Mouse (Mus musculus) forebrain, embryonic 10.5 days (tissue): ENCODE measurements at regions not wholly inside any gene's neighbourhood (a gene's known extent, or its start where the extent isn't known, plus 50 kb on each side); places are given as distances from the start of the nearest gene placed in this dataset. TPM values are rescaled to one million over a fixed set of nuclear protein-coding genes. Genes with fewer than 3 reads are reported as not detected.
A peak's percentile ranks its signal among the peaks of the same experiment; 100 is the strongest.

ENCODE experiments used
- DNase-seq: peaks from one replicate; pipeline ENCODE4 v3.0.0-alpha.2; 2017; ENCODE audit warnings: low spot score; ENCODE audit errors: extremely low spot score
- H3K27ac ChIP-seq: fragments of 300-500 bp; sonication (generic); 2 replicates; pipeline ENCODE4 v1.5.1; 2016; ENCODE audit warnings: mild to moderate bottlenecking
- H3K27me3 ChIP-seq: fragments of 300-500 bp; sonication (generic); 2 replicates; pipeline ENCODE4 v1.6.1; 2016; ENCODE audit warnings: mild to moderate bottlenecking; ENCODE audit not compliant: poor library complexity, severe bottlenecking
- H3K36me3 ChIP-seq: fragments of 300-500 bp; sonication (generic); replicated peaks from 2 replicates; pipeline ENCODE4 v1.6.1; 2016; ENCODE audit warnings: mild to moderate bottlenecking, moderate library complexity
- H3K4me1 ChIP-seq: fragments of 300-500 bp; sonication (generic); 2 replicates; pipeline ENCODE4 v1.6.1; 2016
- H3K4me3 ChIP-seq: fragments of 300-500 bp; sonication (generic); 2 replicates; pipeline ENCODE4 v1.5.1; 2016; ENCODE audit warnings: mild to moderate bottlenecking, moderate library complexity
- H3K9me3 ChIP-seq: fragments of 300-500 bp; sonication (generic); 2 replicates; pipeline ENCODE4 v1.6.1; 2016; ENCODE audit warnings: mild to moderate bottlenecking, moderate library complexity
- WGBS: fragments of 180-500 bp; shearing (Covaris S2); methylation state at CpG from one replicate; pipeline ENCODE4 v1.1.7; 2016; 5-methylcytosine and 5-hydroxymethylcytosine counted together
- microRNA counts: library from miRNA; unstranded; fragments of <30 nt; microRNA quantifications from one replicate; lab custom pipeline; 2017
- microRNA-seq: library from miRNA; unstranded; fragments of <30 nt; microRNA quantifications from one replicate; pipeline ENCODE4, GENCODE M21; 2017

DNA sequence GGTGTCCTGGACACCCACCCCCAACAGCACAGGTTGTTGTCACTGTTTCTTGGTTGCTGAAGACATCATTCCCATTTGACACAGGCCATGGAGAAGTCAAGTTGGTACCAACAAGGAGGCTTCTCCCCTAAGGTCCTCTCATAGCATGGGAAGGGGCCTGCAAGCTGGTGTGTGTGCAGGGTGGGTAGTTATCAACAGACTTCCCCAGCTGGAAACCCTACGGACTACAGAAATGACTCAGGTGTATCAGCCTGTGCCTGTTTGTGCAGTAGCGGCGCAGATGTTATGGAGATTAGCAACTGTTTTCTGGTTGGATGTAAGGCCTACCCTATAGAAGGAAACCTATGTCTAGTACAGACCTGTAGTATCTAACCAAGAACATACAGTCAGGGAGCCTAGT is 60.3 kb upstream of the Runx1 start:
- Histone ChIP-seq H3K27me3 (no peaks in the 10 kb centered on the region), H3K4me3 (no peak overlapping the region), H3K9me3 (no peaks in the 10 kb centered on the region), H3K27ac (no peak overlapping the region), H3K4me1 (peaks cover 9% of the 10 kb centered on the region; the same call in 1 of the 2 replicates), H3K36me3 (no peaks in the 10 kb centered on the region)
- WGBS: 95% methylated on average over 3 of the region's 3 CpGs
- DNase-seq: no peak

DNA sequence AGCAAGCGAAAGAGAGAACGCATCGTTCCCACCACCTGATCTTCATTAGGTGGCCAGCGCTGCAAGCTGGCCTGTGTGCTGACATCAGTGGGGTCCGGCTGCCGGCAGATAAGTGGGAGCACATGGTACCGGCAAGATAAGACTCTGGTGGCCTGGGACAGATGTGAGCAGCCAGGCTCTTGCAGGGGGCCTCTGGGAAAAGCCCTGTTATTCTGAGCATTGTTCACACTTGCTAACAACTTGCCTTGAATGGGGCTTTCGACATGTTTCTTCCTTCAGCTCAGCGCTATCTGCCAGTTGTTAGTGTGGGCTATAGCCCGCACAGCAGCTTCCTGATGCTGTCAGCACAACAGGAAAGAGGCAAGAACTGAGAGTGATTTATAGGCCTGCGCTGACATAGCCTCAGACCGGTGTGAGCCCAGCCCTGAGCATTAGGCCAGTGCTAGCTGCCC is 57.9 kb upstream of the Runx1 start:
- Histone ChIP-seq H3K36me3 (no peaks in the 10 kb centered on the region), H3K27me3 (no peaks in the 10 kb centered on the region), H3K4me3 (no peak overlapping the region), H3K27ac (peak overlapping the region; percentile 31), H3K9me3 (no peaks in the 10 kb centered on the region), H3K4me1 (peaks cover 9% of the 10 kb centered on the region; the same call in 1 of the 2 replicates)
- WGBS: 70% methylated on average over 12 of the region's 12 CpGs
- DNase-seq: peak; percentile 29

DNA sequence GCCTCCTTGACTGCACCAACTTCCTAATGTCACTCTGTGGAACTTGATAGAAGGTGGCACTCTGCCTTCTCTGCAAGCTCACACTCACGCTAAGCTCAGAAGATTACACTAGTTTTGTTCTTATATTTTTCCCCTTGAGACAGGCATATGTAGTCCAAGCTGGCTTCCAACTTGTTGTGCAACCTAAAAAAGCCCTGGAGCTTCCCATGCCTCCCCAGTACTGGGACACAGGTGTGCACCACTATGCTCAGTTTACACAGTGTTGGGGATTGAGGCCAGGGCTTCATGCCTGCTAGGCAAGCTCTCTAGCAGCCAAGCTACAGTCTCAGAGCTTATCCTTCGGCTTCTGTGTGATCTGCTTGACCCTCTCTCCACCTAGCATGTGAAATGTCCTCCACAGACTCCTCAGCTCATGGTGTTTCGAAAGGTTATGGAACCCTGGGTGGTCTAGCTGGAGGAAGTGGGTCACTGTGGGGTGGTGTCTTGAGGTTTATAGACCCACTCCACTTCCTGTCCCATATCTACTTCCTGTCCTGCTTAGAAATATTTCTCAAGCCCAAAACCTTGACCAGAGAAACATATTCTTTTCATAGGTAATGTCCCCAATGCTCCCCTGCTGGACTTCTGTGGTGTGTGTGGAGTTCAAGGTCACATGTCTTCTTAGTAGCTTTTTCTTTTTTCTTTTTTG is 54.6 kb upstream of the Runx1 start:
- Histone ChIP-seq H3K4me1 (peaks cover 9% of the 10 kb centered on the region; the same call in 1 of the 2 replicates), H3K4me3 (no peak overlapping the region), H3K27ac (no peak overlapping the region), H3K36me3 (no peaks in the 10 kb centered on the region), H3K27me3 (no peaks in the 10 kb centered on the region), H3K9me3 (no peaks in the 10 kb centered on the region)
- no peak for DNase-seq
- WGBS: 92% methylated on average over 3 of the region's 3 CpGs

DNA sequence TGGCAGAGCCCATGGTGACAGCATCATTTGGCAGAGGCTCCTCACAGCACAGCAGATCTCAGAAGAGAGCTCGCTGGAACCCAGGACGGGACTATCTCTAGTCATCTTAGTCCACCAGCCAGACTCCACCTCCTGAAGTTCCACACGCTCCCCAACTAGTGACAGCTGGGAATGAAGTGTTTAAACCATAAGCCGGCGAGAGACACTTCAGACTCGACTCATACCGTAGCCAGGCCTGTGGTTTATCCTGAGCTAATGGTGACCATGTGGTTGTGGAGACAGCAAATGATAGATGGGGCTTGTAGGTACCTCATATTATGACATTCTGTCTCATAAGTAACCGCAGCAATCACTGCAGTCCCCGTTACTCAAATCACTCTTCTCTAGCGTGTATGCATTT is 52.1 kb upstream of the Runx1 start:
- Histone ChIP-seq H3K27me3 (no peaks in the 10 kb centered on the region), H3K4me3 (no peak overlapping the region), H3K4me1 (no peaks in the 10 kb centered on the region), H3K36me3 (no peaks in the 10 kb centered on the region), H3K9me3 (no peaks in the 10 kb centered on the region), H3K27ac (no peak overlapping the region)
- DNase-seq: no peak
- WGBS: 94% methylated on average over 10 of the region's 10 CpGs

MicroRNAs in the stretch of these regions (microRNA counts, 519-probe panel; counts per million panel counts)
- 341 counts per million, percentile 65 among the panel's probes with 10 or more counts for microRNA mmu-miR-802 (lab: Ali Mortazavi, UCI)

Small RNA genes in the stretch of these regions (microRNA-seq; reads per million reads assigned to microRNA genes)
- gene Gm28003 (not detected), gene Mir802 (not detected)
